Mouse (Mus musculus): ENCODE results near the gene Uty. TPM values are rescaled to one million over a fixed set of nuclear protein-coding genes. Genes with fewer than 3 reads are reported as not detected.

The Uty gene
- 11.9 and 13.3 TPM in 2 replicates for polyA plus RNA-seq (2016; fragmentation: Nextera tagmentation; extraction: Ambion mirVana)

DNA sequence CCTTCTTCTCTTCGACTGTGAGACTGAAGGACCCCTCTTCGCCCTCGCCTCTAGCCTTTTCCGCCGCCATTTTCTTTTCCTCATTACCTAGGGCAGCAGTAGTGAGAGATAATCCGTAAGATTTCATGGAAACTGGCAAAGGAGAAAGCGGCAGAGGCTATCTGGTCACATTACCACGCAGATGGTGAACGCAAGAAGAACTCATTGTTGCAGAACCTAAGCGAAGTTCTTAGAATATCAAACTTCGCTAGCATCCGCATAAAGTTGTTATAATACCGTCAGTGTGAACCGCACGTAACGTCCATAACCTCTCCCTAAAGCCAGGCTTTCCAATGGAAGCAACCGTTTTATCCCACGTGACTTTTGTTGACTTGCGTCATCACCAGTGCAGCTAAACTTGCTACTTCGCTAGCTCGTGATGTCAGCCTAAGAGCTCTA, at the start of gene Uty:
Uty (minus strand) TSS at position 334 of the 438 bp plus-strand sequence.
- Histone ChIP-seq H3K9me3 (no peaks in the 10 kb centered on the region), H3K4me3 (peak within 1 kb of the TSS; percentile 34), H3K9ac (peak within 1 kb of the TSS; percentile 26; the same call in 1 of the 2 replicates), H3K4me2 (replicated peaks) (peak within 1 kb of the TSS; percentile 44), H3K36me3 (no peaks in the 10 kb centered on the region), H3K27me3 (replicated peaks) (no peaks in the 10 kb centered on the region), H3K27ac (no peak within 1 kb of the TSS), H3K4me1 (no peaks in the 10 kb centered on the region)
- ATAC-seq (ENCODE audit: low FRiP score, low read depth), result peak; percentile 99
- 1% methylated on average over 21 of the region's 21 CpGs for WGBS

DNA sequence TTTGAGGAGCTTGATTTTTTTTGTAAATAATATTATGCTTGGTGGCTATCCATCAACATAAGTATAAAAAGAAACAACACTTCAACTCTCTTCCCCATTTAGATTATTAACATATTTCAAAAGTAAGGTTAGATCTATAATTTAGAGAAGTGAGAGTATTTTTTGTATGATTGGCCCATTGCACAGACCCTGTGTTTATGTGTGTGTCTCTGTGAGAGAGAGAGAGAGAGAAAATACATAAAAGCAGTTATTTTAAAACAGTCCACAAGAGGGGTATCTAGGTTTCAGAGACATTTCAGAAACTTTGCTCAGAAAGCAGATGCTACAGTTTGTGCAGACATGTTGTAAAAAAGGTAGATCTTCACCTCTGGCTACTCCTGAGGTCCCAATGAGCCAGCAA, 48.1 kb upstream of the Uty start:
- H3K9ac ChIP-seq, result no peak overlapping the region
- H3K27me3 ChIP-seq (replicated peaks), result no peaks in the 10 kb centered on the region
- H3K4me1 ChIP-seq, result no peaks in the 10 kb centered on the region
- no peaks in the 10 kb centered on the region for H3K36me3 ChIP-seq
- no peak overlapping the region for H3K4me3 ChIP-seq
- ATAC-seq (ENCODE audit: low FRiP score, low read depth), result no peak
- no peaks in the 10 kb centered on the region for H3K9me3 ChIP-seq
- H3K4me2 ChIP-seq (replicated peaks), result no peak overlapping the region
- no peak overlapping the region for H3K27ac ChIP-seq

DNA sequence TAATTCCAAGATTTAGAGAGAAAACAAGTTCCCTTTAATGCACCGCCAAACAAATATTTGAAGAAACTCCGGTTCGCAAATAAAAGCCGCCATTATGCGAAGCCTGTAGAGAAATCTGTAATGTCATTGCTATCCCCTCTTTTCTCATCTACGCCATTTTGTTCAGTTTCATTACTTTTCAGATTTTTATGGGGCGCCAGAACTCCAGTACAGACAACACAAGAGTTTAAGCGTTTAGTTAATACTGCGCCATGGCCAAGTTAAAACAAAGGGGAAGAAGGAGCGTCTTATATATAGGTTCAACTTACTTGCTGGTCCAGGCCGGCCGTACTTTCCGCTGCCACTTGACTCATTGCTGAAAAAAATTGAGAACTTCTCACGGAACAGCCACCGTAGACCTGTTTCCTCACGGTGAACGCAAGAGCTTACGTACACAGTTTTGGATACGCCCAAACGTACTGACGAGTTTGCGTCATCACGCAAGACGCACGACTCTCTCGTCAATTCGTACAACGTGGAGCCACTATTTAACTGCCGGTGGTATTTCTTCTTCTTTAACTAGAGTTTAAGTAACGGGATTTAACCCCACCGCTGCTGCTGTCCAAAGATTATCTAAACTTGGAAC, 40.7 kb upstream of the Uty start, which contains the start of gene Ddx3y:
Ddx3y (minus strand) TSS at position 459 of the 625 bp plus-strand sequence.
- 3% methylated on average over 29 of the region's 31 CpGs for WGBS
- no peaks in the 10 kb centered on the region for H3K4me1 ChIP-seq
- no peak within 1 kb of the TSS for H3K9ac ChIP-seq
- peak; percentile 96 for ATAC-seq (ENCODE audit: low FRiP score, low read depth)
- H3K36me3 ChIP-seq, result no peaks in the 10 kb centered on the region
- no peaks in the 10 kb centered on the region for H3K27me3 ChIP-seq (replicated peaks)
- peak within 1 kb of the TSS; percentile 28 for H3K4me3 ChIP-seq
- no peak within 1 kb of the TSS for H3K27ac ChIP-seq
- H3K9me3 ChIP-seq, result no peaks in the 10 kb centered on the region
- peak within 1 kb of the TSS; percentile 42; the same call in 1 of the 2 replicates for H3K4me2 ChIP-seq (replicated peaks)

DNA sequence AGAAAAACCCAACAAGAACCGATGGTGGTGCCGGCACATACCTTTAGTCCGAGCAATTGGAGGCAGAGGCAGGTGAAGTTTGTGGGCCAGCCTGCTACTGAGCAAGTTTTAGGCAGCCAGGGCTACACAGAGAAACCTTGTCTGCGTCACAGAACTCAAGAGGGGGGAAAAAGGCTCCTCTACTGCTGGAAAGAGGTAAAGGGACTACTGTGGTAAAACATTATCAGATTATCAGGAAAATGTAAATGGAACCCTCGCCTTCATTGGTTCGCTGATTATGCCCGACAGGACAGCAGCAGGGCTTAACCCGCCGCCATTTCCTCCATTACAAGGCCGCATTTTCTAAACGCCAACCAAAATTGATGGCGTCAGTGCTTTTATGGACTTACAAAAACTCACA, 40.2 kb upstream of the Uty start:
- WGBS, result 6% methylated on average over 11 of the region's 12 CpGs
- H3K4me1 ChIP-seq, result no peaks in the 10 kb centered on the region
- ATAC-seq (ENCODE audit: low FRiP score, low read depth), result peak; percentile 21; the same call in 1 of the 2 replicates
- no peak overlapping the region for H3K9ac ChIP-seq
- H3K36me3 ChIP-seq, result no peaks in the 10 kb centered on the region
- H3K27ac ChIP-seq, result no peak overlapping the region
- H3K9me3 ChIP-seq, result no peaks in the 10 kb centered on the region
- peak overlapping the region; percentile 28 for H3K4me3 ChIP-seq
- no peaks in the 10 kb centered on the region for H3K27me3 ChIP-seq (replicated peaks)
- H3K4me2 ChIP-seq (replicated peaks), result peak overlapping the region; percentile 42; the same call in 1 of the 2 replicates

DNA sequence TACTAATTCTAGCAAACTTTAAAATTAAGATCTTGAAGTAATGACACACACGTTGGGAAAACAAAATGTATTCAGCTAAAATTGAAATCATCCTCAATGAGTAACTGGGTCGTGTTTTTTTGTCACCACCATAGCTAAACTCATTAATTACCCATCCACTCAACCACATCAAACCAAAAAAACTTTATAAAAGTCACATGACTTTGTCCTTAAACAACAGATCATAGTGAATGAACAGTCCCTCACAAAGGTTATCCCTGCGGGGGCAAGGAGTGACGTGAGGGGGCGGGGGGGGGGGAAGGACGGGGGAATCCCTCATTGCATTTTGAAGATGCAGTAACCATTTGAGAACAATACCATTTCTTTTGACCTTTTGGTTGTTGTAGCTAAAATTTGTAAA, 558 bp upstream of the Uty start:
- H3K36me3 ChIP-seq, result no peaks in the 10 kb centered on the region
- ATAC-seq (ENCODE audit: low FRiP score, low read depth), result no peak
- no peaks in the 10 kb centered on the region for H3K9me3 ChIP-seq
- H3K4me1 ChIP-seq, result no peaks in the 10 kb centered on the region
- H3K4me2 ChIP-seq (replicated peaks), result no peak overlapping the region
- no peak overlapping the region for H3K4me3 ChIP-seq
- no peak overlapping the region for H3K9ac ChIP-seq
- 51% methylated on average over 5 of the region's 6 CpGs for WGBS
- no peak overlapping the region for H3K27ac ChIP-seq
- no peaks in the 10 kb centered on the region for H3K27me3 ChIP-seq (replicated peaks)

DNA sequence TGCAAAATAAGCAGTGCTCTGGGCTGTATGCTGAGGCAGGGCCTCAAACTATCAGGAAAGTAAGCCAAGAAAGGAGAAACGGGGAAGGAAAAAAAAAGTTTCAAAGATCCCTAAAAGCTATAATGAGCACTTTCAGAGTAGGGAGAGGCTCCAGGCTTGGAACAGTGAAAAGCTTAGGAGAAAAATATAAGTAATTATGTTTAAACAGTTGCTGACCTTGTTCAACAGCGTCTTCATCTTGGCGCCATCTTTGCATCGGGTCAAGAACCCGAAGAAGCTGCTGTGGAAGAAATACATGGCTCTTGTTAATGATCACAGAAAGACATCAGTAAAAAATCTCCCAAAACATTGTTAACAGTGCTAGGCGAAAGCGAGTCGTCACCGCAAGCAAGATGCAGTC, 619 bp downstream of the Uty start:
- 1% methylated on average over 9 of the region's 9 CpGs for WGBS
- H3K4me2 ChIP-seq (replicated peaks), result peak overlapping the region; percentile 44
- H3K9ac ChIP-seq, result peak overlapping the region; percentile 26; the same call in 1 of the 2 replicates
- no peaks in the 10 kb centered on the region for H3K27me3 ChIP-seq (replicated peaks)
- H3K9me3 ChIP-seq, result no peaks in the 10 kb centered on the region
- no peak overlapping the region for H3K27ac ChIP-seq
- no peak for ATAC-seq (ENCODE audit: low FRiP score, low read depth)
- H3K36me3 ChIP-seq, result no peaks in the 10 kb centered on the region
- peak overlapping the region; percentile 34 for H3K4me3 ChIP-seq
- no peaks in the 10 kb centered on the region for H3K4me1 ChIP-seq

DNA sequence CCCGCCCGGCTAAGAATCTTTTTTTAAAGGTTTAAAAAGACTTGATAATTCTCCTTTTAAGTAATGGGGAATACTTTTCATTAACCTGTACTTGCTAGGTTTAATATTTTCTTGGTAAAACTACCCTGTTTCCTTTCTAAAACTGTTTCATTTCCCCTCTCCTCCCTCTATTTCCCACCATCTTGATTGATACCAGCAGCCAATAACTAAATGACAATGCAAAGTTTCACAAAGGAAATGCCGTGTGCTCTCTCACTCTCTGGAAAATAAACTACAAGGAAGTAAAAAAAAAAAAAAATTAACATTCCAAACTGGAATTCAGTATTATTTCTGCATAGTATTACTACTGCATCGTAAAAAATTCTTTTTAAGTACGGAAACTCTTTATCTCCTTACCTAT, 1.1 kb downstream of the Uty start:
- 66% methylated on average over 5 of the region's 5 CpGs for WGBS
- no peaks in the 10 kb centered on the region for H3K36me3 ChIP-seq
- H3K9me3 ChIP-seq, result no peaks in the 10 kb centered on the region
- no peak overlapping the region for H3K9ac ChIP-seq
- no peaks in the 10 kb centered on the region for H3K27me3 ChIP-seq (replicated peaks)
- H3K4me2 ChIP-seq (replicated peaks), result peak overlapping the region; percentile 44
- no peak overlapping the region for H3K27ac ChIP-seq
- no peak for ATAC-seq (ENCODE audit: low FRiP score, low read depth)
- no peaks in the 10 kb centered on the region for H3K4me1 ChIP-seq
- peak overlapping the region; percentile 34; the same call in 1 of the 2 replicates for H3K4me3 ChIP-seq

DNA sequence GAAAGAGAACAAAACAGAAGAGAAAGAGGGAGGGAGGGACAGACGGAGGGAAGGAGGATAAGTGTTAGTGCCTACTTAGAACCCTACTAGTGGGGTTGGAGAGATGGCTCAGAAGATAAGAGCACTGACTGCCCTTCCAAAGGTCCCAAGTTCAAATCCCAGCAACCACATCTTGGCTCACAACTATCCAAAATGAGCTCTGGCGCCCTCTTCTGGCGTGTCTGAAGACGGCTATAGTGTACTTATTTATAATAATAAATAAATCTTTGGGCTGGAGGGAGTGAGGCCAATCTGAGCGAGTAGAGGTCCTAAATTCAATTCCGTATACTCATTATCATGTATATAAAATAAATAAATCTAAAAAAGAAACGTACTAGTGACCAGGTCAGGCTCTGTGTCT, 25.6 kb downstream of the Uty start:
- ATAC-seq (ENCODE audit: low FRiP score, low read depth), result no peak

DNA sequence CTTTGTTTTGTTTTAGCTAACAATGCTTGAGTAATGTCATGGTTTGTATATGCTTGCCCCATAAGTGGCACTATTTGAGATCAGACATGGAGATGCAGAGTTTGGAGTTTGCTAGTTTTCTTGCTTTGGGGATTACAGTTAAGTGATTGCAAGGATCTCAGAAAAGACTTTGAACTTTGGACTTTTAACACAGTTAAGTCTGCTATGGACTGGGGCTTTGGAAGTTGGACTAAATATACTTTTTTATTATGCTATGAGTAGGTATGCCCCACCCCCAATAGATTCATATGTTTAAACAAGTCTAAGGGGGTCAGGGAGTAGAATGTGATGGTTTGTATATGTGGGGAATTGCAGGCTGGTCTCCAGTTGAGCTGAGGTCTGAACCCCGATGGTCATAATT, 67.1 kb downstream of the Uty start:
- Histone ChIP-seq H3K36me3 (no peaks in the 10 kb centered on the region), H3K27ac (no peak overlapping the region), H3K4me1 (no peaks in the 10 kb centered on the region), H3K9me3 (no peaks in the 10 kb centered on the region), H3K9ac (no peak overlapping the region), H3K4me2 (replicated peaks) (no peak overlapping the region), H3K27me3 (replicated peaks) (no peaks in the 10 kb centered on the region), H3K4me3 (no peak overlapping the region)
- WGBS, result 83% methylated on average over 1 of the region's 1 CpGs
- ATAC-seq (ENCODE audit: low FRiP score, low read depth), result no peak

More for the DNA sequence above, 25.6 kb downstream of the Uty start:
- Histone ChIP-seq H3K27ac (no peak overlapping the region), H3K9ac (no peak overlapping the region), H3K36me3 (no peaks in the 10 kb centered on the region), H3K4me3 (no peak overlapping the region), H3K27me3 (replicated peaks) (no peaks in the 10 kb centered on the region), H3K4me1 (no peaks in the 10 kb centered on the region), H3K4me2 (replicated peaks) (no peak overlapping the region), H3K9me3 (no peaks in the 10 kb centered on the region)
- WGBS, result 88% methylated on average over 6 of the region's 7 CpGs

DNA sequence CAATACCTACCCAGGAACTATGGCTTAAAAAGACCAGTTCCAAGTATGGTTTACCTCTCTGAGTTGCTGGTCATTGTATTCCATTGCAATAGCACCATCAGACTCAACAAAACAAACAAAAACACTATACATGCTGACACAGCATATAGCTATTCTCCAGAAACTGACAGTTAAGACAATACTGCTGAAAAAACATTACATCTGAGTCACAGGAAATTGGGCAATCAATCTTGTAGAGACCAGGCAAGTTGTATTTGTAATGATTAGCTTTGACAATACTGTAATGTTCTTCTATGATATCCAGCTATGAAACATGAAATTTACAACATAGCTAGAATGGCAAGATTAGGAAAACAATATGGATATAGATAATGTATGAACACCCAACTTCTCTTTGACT, 82.5 kb downstream of the Uty start:
- Histone ChIP-seq H3K27ac (no peak overlapping the region), H3K4me2 (replicated peaks) (no peak overlapping the region), H3K4me1 (no peaks in the 10 kb centered on the region), H3K4me3 (no peak overlapping the region), H3K36me3 (no peaks in the 10 kb centered on the region), H3K9ac (no peak overlapping the region), H3K27me3 (replicated peaks) (no peaks in the 10 kb centered on the region), H3K9me3 (no peaks in the 10 kb centered on the region)
- no peak for ATAC-seq (ENCODE audit: low FRiP score, low read depth)

DNA sequence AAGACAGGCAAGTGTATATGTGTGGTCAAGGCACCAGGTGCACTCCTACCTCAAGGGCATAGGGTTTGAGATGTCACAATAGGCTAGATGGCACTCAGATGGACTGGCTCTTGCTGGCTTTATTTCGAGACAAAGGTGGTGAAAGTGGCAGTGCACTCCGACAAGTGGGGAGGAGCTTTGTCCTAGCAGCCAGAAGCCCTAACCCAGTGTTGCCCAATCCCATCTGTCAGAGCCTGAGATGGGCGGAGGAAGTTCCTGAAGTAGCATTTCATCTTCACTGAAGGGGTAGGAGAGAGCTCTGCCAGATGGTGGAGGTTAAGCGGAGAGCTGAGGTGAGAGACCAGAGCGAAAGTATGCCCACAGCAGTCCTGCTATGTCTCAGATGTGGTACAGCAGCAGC, 129.4 kb downstream of the Uty start:
- WGBS, result 94% methylated on average over 3 of the region's 5 CpGs
- Histone ChIP-seq H3K36me3 (no peaks in the 10 kb centered on the region), H3K4me2 (replicated peaks) (no peak overlapping the region), H3K27ac (no peak overlapping the region), H3K4me1 (no peaks in the 10 kb centered on the region), H3K4me3 (no peak overlapping the region), H3K9me3 (no peaks in the 10 kb centered on the region), H3K9ac (no peak overlapping the region), H3K27me3 (replicated peaks) (no peaks in the 10 kb centered on the region)
- no peak for ATAC-seq (ENCODE audit: low FRiP score, low read depth)

DNA sequence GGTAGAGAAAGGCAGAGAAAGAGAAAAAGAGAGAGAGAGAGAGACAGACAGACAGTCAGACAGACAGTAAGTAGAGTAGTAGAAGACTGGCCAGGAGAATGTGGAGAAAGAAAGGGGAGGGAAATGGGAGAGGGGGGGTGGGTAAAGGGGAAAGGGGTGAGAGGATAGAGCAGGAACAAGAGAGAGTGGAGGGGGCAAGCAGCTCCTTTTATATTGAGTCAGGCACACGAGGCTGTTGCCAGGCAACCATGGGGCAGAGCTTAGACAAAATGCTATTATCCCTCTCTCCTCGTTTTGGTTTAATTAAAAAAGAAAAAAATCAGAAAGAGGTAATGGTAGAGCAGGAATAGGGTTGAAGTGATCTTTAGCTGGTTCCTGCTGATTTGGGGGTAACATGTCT, 131.5 kb downstream of the Uty start:
- H3K4me1 ChIP-seq, result no peaks in the 10 kb centered on the region
- H3K4me3 ChIP-seq, result no peak overlapping the region
- no peak overlapping the region for H3K9ac ChIP-seq
- no peak overlapping the region for H3K27ac ChIP-seq
- WGBS, result 18% methylated on average over 2 of the region's 2 CpGs
- no peak overlapping the region for H3K4me2 ChIP-seq (replicated peaks)
- H3K36me3 ChIP-seq, result no peaks in the 10 kb centered on the region
- H3K9me3 ChIP-seq, result no peaks in the 10 kb centered on the region
- no peaks in the 10 kb centered on the region for H3K27me3 ChIP-seq (replicated peaks)
- ATAC-seq (ENCODE audit: low FRiP score, low read depth), result peak; percentile 68; the same call in 1 of the 2 replicates
